Mouse (Mus musculus): ENCODE measurements around the gene Ube2h.

DNA sequence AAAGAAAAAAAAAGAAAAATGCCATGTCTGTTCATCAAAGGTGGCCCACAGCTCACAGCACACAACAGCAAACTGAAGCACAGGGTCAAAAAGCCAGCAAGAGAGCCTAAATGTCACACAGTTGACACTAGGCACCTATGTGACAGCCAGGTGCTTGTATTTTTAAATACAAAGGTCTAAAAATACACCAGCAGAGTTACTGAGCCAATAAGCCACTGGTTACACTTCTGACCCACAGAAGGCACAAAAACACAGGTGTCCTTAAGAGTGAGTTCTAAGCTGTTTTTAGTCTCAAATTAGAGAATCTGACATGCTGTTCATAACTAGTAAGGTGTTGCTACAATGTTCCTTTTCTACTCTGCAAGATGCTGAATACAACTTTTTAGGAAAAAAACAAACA is 17.7 kb downstream of the Ube2h start:
- TF ChIP-seq CTCF (IDR thresholded peaks at IDR 0.05; ENCODE audit: borderline replicate concordance, insufficient read depth, low read length) (no peak), POLR2A (IDR thresholded peaks at IDR 0.05; ENCODE audit: low read depth, low read length) (no peak)

All from embryonic fibroblast, embryonic 13.5 days (primary cell).